Mouse (Mus musculus) cerebellum, adult 2 months (tissue): ENCODE measurements around the gene Cpne5. TPM values are rescaled to one million over a fixed set of nuclear protein-coding genes. Genes with fewer than 3 reads are reported as not detected.

Experiments
- DNase-seq, 2 experiments: peaks; one replicate each; pipeline ENCODE4 v3.0.0; 2021
- H3K27ac ChIP-seq: fragments of 200-500 bp; 2 replicates; pipeline ENCODE4 v1.5.1; 2012; ENCODE audit warnings: low read length, control low read depth, inconsistent platforms; ENCODE audit not compliant: insufficient read depth
- H3K27me3 ChIP-seq: fragments of 200-500 bp; 2 replicates; pipeline ENCODE4 v1.6.1; 2012; ENCODE audit warnings: inconsistent platforms, mild to moderate bottlenecking, low read length, moderate library complexity; ENCODE audit not compliant: control insufficient read depth, insufficient read depth
- H3K4me1 ChIP-seq: fragments of 200-500 bp; 2 replicates; pipeline ENCODE4 v1.6.1; 2011; ENCODE audit warnings: low read length; ENCODE audit not compliant: control insufficient read depth, insufficient read depth
- H3K4me3 ChIP-seq: fragments of 200-500 bp; replicated peaks from 2 replicates; pipeline ENCODE3; 2011; ENCODE audit warnings: mild to moderate bottlenecking, low read depth, low read length, control low read depth; ENCODE audit not compliant: insufficient read depth
- CTCF ChIP-seq: fragments of 200-500 bp; IDR thresholded peaks from 2 replicates; pipeline ENCODE4 v1.5.1; 2011; ENCODE audit warnings: low read depth, mild to moderate bottlenecking, control low read depth, low read length, moderate library complexity, borderline replicate concordance; ENCODE audit not compliant: insufficient read depth
- POLR2A ChIP-seq: fragments of 200-500 bp; IDR thresholded peaks from 2 replicates; pipeline ENCODE4 v1.6.1; 2011; ENCODE audit warnings: low read length, control low read depth, borderline replicate concordance; ENCODE audit not compliant: insufficient read depth
- WGBS: fragments of 180-500 bp; shearing (Covaris S2); methylation state at CpG from one replicate; pipeline ENCODE4 v1.1.7; 2018; 5-methylcytosine and 5-hydroxymethylcytosine counted together
- polyA plus RNA-seq: library from polyadenylated mRNA; depleted of rRNA; stranded (reverse); fragments of >200 nt; gene quantifications from 2 replicates; pipeline ENCODE4 v1.2.3, GENCODE M21; 2012

The Cpne5 gene
- polyA plus RNA-seq, 1 experiment, result 8.4 TPM

DNA sequence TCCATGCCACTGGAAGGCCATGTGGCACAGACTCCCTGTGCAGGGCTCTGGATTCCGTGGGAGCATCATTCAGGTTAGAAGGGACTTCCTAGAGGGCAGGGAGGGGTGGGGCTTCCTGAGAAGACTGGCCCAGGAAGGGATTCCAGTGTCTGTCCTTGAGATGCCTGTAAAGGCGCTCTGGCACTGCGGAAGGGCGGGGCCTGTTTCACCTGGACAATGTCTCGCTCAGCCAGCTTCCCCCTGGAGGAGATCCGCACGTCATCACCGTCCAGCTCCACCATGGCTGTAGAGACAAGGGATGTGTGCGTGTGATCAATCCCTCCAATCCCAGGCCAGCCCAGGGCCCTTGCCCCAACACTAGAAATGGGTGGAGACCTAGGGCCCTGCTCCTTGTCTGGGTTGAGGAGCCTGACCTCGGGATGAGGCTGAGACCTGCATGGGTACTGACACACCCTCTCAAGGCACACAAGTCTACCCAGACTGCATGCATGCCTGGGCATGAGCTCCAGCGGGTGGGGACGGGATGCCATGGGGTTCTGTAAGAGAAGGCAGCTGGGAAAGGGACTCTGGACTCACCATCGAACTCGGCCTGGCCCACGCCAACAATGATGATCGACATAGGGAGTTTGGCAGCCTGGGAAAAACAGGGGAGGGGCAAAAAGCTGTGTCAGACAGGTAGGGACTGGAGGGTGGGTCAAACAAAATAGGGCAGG, 78.1 kb downstream of the Cpne5 start:
- no peak for TF ChIP-seq POLR2A
- TF ChIP-seq CTCF, result no peak
- no peak for DNase-seq
- Histone ChIP-seq H3K4me3 (no peak overlapping the region), H3K27ac (no peak overlapping the region), H3K4me1 (0 out of 2 replicates have a peak, but pooled peaks cover 2% of the 10 kb centered on the region), H3K27me3 (no peaks in the 10 kb centered on the region)
- 87% methylated on average over 16 of the region's 16 CpGs for WGBS

- WGBS, result 90% methylated on average over 5 of the region's 5 CpGs
Observed at GRCm38 (mm10) chr17:29159320-29159719, 78.6 kb downstream of the Cpne5 start.

DNA sequence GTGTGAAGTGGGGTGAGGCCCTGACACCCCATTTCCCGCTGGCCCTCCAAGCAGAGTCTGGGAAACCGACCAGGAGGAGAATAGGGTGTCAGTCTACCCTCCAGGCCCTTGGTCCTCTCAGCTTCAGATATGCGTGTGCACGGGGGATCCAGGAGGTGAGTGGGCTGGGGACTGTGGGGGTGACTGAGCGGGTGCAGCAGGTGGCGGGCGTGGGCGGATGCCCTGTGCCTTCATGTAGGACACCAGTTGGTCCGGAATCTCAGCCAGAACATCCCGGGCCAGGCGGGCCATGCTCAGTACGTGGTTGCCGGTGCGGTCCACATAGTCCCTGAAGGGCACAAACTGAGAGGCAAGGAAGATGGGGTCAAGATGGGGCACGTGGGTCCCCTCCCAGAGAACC, 79.1 kb downstream of the Cpne5 start:
- TF ChIP-seq CTCF, result no peak
- TF ChIP-seq POLR2A, result no peak
- 69% methylated on average over 15 of the region's 15 CpGs for WGBS
- DNase-seq, result no peak
- H3K27ac ChIP-seq, result no peak overlapping the region
- 0 out of 2 replicates have a peak, but pooled peaks cover 2% of the 10 kb centered on the region for H3K4me1 ChIP-seq
- H3K4me3 ChIP-seq, result no peak overlapping the region
- H3K27me3 ChIP-seq, result no peaks in the 10 kb centered on the region

More at GRCm38 (mm10) chr17:29159320-29159719, 78.6 kb downstream of the Cpne5 start:
- no peak for DNase-seq
- no peak for TF ChIP-seq POLR2A
- TF ChIP-seq CTCF, result no peak
- Histone ChIP-seq H3K4me3 (no peak overlapping the region), H3K27me3 (no peaks in the 10 kb centered on the region), H3K27ac (no peak overlapping the region), H3K4me1 (0 out of 2 replicates have a peak, but pooled peaks cover 2% of the 10 kb centered on the region)

DNA sequence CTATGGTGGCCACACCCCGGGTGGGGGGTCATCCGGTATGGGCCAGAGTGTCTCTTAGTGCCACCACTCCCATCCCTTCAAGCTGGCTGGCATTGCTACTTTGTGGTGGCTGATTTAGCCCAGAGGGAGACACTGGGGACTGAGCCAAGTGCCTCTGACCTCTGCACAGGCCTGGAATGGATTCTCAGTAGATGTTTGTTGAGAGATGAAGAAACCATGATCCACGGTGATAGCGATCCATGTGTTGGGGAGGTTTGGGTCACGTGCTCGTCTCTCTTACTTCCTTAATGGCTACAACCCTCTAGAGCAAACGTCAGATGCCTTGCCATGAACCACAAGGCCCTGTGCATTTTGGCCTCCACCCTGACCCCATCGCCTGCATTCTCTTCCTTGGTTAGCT, 81.1 kb downstream of the Cpne5 start:
- H3K4me1 ChIP-seq, result 0 out of 2 replicates have a peak, but pooled peaks cover 2% of the 10 kb centered on the region
- H3K27ac ChIP-seq, result no peak overlapping the region
- 74% methylated on average over 8 of the region's 8 CpGs for WGBS
- TF ChIP-seq CTCF (no peak), POLR2A (no peak)
- no peaks in the 10 kb centered on the region for H3K27me3 ChIP-seq
- no peak overlapping the region for H3K4me3 ChIP-seq
- DNase-seq, result no peak

- no peak for DNase-seq
Observed at GRCm38 (mm10) chr17:29156396-29156795, 81.6 kb downstream of the Cpne5 start.

DNA sequence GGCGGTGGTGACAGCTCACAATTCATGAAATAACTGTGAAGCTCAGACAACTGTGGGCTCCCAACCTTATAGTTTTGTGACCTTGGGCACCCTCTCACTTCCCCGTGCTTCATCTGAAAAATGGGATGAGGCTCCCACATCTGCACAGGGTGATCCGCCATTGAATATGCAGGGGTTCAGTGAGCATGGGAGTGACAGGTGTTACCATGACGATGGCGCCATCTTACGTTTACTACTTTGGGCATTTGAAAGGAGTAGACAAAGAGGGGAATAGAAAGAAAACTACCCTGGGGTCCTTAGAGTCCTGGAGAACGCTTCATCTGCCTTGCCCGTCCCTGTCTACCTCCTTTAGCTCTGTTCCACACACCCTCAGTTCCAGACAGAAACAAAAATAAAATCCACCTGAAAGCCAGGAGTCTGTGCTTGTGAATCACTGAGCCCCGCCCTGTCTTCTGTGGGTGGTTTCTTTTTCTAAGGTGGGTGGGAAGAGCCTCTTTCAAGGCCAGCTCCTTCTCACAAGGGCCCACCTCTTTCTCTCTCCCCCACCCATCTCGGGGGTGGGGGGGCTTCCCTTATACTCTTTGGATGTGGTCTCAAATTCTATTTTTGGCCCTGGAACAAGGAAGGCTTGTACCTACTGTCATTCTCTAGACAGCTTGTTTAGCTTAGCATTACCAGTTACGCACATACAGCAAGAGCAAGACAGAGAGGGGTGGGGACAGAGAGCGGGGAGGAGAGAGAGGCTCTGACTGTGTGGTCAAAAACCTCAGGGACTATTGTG, 82.4 kb downstream of the Cpne5 start:
- WGBS, result 91% methylated on average over 12 of the region's 12 CpGs
- Histone ChIP-seq H3K4me3 (no peak overlapping the region), H3K27me3 (no peaks in the 10 kb centered on the region), H3K4me1 (0 out of 2 replicates have a peak, but pooled peaks cover 2% of the 10 kb centered on the region), H3K27ac (no peak overlapping the region)
- DNase-seq, result no peak
- TF ChIP-seq POLR2A (no peak), CTCF (no peak)

More at GRCm38 (mm10) chr17:29156396-29156795, 81.6 kb downstream of the Cpne5 start:
- TF ChIP-seq CTCF (no peak), POLR2A (no peak)
- WGBS, result 60% methylated on average over 16 of the region's 16 CpGs
- no peak overlapping the region for H3K4me3 ChIP-seq
- H3K27ac ChIP-seq, result no peak overlapping the region
- 0 out of 2 replicates have a peak, but pooled peaks cover 2% of the 10 kb centered on the region for H3K4me1 ChIP-seq
- no peaks in the 10 kb centered on the region for H3K27me3 ChIP-seq

GRCm38 (mm10) chr17:29154247-29154646, 83.7 kb downstream of the Cpne5 start:
- H3K4me3 ChIP-seq, result no peak overlapping the region
- no peak for DNase-seq
- no peaks in the 10 kb centered on the region for H3K27me3 ChIP-seq
- 49% methylated on average over 13 of the region's 13 CpGs for WGBS
- no peak overlapping the region for H3K27ac ChIP-seq
- H3K4me1 ChIP-seq, result 0 out of 2 replicates have a peak, but pooled peaks cover 2% of the 10 kb centered on the region
- TF ChIP-seq CTCF, result no peak
- TF ChIP-seq POLR2A, result no peak

GRCm38 (mm10) chr17:29152547-29152946, 85.4 kb downstream of the Cpne5 start:
- Histone ChIP-seq H3K27ac (no peak overlapping the region), H3K4me3 (no peak overlapping the region), H3K27me3 (no peaks in the 10 kb centered on the region), H3K4me1 (no peaks in the 10 kb centered on the region)
- DNase-seq, result no peak
- whole genome bisulfite sequencing, result 78% methylated on average over 5 of the region's 5 CpGs
- no peak for TF ChIP-seq CTCF
- no peak for TF ChIP-seq POLR2A
